Mouse (Mus musculus) cerebellum, adult 9-11 months (tissue): ENCODE results near the gene Plekhm3.
"Not testable (repeated sequence)": the region's sequence is repeated elsewhere in the genome, so short reads cannot be mapped to it uniquely, and the experiment has no call there.

ENCODE experiments used
- DNase-seq: peaks from one replicate; pipeline ENCODE4 v3.0.0; 2022

Gene Plekhm3

DNA sequence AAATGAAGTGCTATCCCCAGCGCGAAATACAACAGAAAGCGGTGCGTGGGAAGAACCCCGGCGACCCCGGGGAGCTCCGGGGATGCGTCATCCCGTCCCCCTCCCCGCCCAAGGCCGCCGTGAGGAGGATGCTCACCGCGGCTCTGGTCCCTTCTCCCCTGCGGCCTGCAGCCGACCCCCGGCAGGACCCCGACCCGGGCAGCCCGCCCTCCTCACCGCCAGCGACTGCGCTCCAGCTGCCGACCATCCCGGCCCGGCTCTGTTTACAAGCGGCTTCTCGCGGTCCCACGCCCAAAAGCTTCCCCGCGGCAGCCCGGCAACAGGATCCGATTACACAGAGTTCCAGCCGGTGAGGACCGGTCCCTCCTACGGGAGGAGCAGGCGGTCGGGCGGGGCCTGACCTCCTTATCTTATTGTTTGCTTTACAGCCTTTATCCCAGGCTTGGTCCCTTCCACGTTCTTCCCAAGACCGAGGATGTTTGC is at the start of gene Plekhm3:
TSS of gene Plekhm3 (minus strand) at position 346 of the 483 bp plus-strand sequence.
- DNase-seq = peak; percentile 88

DNA sequence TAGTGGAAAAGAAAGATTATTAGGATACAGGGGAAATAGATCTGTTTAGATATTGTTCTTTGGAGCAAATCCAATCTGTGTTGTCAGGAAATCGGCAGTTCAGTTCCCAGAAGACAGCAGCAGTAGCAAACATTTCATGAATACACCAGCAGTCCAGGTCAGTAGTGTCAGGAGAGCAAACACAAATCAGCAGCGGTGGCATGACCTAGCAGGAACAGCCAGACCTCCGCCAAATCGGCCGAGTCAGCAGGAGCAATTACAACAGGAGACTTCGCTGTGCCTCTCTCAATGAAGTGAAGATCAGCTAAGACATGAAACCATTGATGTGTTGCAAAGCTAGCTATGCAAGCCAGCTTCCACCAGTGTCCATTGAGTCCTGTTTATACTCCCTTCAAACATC is 49.0 kb upstream of the Plekhm3 start:
- no peak for DNase-seq

DNA sequence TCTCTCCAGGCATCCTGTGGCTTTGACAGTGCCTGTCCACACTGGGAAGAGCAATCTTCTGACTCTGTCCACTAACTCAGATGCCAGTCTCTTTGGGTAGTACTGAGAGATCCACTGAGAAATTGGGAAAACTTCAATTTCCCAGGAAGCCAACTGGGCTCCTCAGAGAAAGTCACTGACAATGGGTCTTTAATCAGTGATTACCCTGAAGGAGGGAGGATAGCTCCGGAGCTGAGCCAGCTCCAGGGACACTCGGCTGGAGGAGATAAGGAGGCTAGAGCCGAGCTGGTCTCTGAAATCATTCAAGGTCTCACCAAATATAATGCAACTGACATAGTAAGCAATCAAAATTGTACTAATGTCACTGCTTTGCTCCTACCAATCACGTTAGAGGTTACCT is 47.9 kb upstream of the Plekhm3 start:
- DNase-seq = no peak

DNA sequence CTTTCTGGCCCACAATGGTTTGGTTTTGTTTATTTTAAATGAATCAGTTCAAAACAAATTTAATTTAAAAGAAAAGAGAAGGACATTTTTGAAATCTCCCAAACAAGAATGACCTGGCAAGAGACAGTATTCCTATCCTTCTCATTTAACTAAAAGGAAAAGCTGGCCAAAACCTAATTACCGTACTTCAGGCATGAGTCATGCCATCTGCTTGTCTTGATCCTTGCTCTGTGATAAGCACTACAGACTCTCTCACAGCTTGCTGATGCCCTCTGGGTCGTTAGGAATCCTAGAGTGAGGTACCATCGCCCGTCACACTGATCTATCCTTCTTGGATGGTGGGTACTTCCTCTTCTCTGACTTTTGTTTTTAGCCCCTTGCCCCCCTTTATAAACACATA is 36.6 kb upstream of the Plekhm3 start:
- DNase-seq = peak; percentile 49

DNA sequence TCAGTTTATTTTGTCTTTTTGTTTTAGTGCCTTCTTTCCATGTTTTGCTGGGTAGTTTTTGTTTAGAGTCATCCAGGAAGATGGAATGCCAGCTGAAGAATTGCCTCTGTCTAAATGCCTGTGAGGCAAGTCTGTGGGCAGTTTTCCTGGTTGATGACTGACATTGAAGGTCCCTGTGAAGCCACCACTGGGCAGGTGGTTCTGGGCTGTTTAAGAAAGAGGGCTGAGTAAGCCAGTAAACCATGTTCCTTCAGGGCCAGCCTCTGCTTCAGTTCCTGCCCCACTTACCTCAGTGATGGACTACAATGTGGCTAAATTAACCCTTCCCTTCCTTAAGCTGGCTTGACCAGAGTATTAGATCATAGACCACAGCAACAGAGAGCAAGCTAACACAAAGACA is 31.6 kb upstream of the Plekhm3 start:
- no peak for DNase-seq

DNA sequence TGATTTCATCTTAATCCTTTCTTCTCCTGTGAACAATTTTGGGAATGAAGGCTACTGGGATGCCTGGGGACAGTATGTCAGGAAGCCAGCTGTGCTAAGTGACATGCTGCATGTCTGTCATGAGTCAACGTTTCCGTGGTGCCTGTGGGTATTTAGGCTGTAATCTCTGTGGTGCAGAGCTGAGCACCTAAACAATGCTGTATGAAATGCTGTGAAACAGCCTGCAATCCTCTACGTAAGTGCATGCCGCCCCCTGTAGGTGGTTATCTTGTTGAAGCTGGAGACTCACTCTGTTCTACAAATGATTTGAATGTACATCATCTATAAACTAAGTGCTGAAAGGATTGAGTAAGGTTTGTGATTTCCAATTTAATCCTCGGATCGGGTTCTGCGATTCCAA is 29.5 kb upstream of the Plekhm3 start:
- DNase-seq = peak; percentile 14

DNA sequence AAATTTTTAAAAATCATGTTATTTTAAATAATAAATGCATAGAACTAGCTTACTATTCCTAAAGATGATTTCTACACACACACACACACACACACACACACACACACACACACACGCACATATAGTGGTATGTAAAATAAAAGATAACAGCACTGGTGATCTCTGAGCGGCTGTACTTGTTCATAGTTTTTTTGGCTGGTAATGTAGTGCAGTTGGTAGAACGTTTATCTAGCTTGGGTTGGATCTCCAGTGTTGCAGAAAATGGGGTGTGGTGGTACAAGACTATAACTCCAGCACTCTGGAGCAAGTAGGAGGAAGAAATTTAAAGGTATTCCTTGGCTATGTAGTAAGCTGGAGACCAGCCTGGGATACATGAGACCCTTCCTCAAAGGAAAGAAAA is 26.6 kb upstream of the Plekhm3 start:
- no peak for DNase-seq

DNA sequence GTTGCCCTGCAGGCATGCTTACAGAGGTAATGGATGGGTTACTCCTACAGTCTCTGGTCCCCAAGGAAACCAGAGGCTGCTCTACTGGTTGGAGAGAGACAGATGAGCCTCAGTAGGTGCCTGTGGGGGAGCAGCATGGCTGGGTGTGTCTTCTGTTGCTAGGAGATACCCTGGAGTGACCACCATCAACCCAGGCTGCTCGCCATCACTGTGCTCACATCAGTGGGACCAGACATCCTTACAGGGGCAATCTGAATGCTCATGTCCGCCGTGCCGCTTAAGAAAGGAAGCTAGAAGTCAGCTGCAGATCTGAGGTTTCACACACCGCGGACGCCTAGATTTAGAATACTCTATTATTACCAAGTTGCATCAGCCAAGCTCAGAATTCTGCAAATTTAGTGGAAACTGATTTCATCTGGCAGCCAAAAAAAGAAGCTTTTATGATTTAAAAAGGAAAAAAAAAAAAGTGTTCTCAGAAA is 21.7 kb upstream of the Plekhm3 start:
- DNase-seq = no peak

DNA sequence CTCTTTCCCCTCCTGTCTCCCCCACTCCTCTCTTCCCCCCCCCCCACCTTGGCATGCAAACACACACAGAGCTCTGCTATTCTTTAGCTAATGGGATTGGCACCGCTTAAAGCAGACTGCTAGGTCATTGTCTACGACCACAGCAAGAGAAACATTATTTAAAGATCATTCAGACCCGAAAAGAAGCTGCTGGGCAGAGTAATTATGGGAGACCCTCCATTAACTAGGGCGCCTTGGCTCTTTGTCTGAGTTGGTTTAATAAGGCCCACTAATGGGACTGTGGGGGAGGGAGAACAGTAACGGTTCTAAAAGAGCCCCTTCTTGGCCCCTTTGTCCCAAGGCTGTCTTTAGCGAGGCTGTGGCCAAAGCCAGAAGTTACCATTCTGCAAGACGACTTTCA is 18.7 kb upstream of the Plekhm3 start:
- no peak for DNase-seq

DNA sequence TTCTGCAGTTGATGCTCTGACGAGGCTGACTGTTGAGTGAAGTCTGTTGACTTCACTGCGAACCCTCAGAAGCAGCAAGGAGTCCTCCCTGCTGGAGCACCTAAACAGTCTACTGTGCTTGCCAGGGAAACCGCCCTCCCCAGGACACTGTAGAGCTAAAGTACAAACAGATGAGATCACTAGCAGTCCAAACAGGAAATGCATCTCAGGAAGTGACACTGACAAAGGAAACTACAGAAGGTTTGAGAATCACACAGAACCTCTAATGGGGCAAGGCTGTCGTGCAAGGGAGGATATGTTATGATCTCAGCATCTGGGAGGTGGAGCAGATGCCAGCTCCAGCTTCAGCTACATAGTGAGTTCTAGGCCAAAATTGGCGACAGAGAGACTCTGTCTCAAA is 14.1 kb upstream of the Plekhm3 start:
- DNase-seq = no peak

DNA sequence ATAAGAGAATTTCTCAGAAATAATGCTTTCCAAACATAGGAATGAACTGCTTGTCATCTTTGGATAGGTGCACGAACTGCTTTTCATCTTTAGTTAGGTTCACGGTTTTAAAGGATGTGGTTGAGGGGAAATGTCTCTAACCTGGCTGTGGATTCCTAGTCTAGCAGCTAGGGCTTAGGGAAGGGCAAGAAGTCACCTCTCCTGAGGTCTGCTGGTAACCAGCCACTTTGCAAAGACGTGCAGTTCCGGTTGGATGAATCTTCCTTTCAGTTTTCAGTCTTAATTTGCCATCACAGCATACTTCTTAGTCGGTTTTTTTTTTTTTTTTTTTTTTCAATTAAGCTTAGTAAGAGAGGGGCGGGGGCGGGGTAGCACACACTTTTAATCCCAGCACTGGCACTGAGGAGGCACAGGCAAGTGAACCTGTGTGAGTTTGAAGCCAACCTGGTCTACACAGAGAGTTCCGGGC is 431 bp upstream of the Plekhm3 start:
- DNase-seq = no peak

DNA sequence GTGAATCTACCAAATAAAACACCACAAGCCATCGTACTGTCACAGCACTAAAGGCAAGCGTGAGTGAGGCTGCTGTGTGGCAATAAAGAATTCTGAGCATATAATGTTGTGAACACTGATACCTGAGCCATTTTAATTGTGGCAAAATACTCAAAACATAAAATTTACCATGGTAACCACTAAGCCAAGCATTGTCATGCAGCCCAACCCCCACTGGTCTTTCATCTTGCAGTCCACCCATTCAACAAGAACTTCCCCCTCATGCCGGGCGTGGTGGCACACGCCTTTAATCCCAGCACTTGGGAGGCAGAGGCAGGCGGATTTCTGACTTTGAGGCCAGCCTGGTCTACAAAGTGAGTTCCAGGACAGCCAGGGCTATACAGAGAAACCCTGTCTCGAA is 1.8 kb downstream of the Plekhm3 start:
- not testable (repeated sequence) for DNase-seq

DNA sequence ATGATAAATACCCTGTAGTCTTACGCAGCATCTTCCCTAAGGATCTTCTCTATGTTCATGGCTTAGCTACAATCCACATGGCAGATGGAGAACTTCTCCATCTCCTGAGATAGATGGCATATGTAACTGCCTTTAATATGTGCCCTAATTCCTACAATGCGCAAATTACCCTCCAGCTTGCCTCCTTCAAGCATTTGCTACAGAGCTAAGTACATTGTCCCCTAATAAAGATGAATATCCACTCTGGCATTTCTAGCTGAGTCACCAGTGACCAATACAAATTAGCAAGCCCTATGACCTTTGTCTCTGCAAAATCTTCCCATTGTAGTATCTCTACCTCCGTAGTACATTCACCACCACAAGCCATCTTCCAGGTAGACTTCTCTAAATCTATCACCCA is 6.4 kb downstream of the Plekhm3 start:
- DNase-seq = no peak

DNA sequence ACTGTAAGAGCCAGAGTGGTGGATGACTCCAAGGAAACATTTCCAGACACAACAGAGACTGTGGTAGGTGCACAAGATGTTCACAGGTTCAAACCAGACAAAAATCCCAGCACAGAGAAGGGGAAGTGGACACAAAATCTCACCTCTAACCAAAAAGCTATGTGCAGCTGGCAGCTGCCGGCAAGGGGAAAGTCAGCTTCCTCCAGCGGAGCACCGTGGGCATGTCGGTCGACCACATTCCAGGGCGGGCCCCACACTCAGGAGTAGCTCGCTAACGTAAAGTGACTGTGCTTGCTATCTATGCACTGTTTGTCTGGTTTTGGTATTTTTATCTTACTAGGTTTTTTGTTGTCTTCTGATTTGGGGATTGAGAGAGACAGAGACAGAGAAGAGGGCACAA is 7.2 kb downstream of the Plekhm3 start:
- DNase-seq = no peak

DNA sequence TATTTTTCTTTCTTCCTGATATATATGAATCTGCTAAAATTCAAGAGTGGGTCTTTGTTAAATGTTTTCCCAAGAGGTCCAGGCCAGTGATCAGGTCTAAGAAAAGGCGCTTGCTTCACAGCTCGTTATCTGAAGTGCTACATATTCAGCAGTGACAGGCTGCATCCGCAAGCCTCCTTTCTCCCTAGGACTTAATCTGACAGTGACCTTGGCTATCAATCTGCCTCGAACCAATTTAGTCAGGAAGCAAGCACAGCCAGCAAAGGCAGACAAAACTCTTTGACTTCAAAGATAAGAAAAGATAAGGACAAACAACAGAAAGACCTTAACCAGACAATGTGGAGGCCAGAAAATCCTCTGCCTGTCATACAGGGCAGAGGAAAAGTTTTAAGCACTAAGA is 10.5 kb downstream of the Plekhm3 start:
- no peak for DNase-seq

DNA sequence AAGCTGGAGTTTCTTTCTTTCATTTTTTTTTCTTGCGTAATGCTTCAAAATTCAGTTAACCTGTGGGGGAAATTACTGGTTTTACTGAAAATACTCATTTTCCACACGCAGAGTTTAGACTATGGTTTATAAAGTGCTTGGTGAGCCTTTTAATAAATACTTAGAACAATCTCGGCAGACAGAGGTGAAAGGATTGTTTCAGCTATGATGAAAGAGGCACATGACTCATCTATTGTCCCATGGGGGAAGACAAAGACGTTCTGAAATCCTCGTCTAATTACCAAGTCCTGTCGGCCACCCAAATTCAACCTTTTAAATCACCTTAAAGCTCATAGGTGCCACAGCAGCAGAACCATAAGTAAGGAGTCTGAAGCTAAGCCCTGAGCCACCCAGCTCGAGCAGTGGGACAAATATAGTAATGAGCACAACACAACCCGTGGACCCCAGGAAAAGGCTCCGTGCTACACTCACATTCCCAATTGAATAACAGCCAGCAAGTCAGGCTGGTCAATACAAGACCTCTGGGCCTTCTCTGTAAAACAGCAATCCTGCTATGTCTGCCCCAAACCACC is 11.3 kb downstream of the Plekhm3 start:
- DNase-seq = no peak

DNA sequence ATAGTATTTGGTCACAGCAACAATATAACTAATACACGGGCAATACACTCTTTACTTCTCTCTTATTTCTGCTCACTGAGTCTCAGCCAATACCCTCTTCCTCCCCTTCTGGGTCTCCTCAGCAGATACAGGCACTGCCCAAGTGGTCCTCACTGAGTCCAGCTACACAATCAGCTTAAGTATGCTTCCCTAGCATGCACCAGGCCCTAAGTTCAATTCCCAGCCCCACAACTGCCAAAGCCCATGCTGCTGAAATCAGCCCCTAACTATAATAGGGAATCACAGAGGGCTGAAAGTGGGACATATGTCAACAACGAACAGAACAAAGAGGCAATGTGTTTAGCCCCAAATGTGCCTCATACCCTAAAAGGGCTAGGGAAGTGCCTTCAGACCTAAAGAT is 11.9 kb downstream of the Plekhm3 start:
- DNase-seq = no peak

DNA sequence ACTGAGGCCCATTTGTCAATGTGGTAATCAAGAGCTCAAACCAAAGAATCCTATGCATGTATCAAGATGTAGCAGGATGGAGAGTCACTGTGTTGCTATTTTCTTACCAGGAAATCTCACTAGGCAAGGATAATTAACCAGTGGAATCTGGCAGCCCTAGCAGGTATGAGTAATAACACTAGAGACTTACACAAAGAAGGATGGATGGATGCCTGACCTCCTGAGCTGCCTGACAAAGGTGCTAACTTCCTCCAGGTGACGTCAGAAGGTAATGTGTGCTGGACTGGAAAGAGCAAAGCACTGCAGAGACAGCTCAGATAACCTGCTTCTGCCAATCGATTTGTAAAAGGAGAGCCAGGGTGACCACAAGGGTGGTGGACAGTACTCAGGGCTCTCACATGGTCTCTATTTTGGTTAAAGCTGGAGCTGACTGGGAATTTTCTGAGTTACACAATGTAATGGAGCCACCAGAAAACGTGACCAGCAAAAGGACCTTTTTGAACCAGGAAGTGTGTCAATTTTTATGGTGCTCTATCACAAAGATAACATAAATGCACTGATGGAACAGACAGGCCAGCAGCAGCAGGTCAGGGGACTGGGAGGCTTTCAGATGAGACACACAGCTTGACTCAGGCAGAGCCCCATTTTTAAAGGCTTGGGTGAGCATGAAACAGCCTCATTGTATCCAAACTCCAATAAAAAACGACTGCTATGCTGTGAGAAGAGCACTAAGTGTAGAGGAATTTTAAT is 14.4 kb downstream of the Plekhm3 start:
- DNase-seq = no peak

DNA sequence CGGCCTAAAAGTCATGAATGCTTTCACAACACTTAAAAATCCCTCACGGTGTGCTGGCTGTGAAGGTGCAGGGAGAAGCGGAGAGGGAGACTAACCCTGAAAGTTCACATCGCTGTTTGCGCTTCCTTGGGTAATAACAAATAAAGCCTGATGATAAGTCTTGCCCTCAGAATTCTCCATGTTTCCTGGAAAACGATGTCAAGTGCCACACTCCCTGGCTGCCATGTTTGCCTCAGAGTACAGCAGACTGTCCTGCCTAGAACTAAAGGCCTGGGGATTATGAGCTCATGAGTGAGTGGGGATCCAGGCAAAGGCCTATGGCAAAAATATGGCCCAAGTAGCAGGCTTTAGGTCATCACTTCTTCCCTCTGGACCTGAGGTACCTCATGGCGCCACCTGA is 17.7 kb downstream of the Plekhm3 start:
- no peak for DNase-seq

DNA sequence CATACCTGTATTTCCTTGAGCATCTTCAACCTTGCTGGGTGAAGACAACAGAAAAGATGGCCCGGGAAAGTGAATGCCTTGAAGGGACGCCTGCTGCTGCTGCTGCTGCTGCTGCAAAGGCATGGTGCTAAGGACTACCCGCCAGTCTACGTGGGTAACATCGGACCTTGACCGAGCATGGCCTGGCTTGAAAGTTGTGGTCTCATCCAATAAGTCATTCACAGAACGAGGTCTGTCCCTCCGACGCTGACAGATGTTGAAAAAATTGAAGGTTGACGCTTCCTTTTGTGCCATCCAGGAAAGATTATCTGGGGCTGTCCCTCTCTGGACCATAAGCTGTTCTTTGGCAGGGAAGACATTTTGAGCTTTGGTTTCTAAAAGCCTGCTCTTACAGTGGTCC is 18.9 kb downstream of the Plekhm3 start:
- DNase-seq = no peak

DNA sequence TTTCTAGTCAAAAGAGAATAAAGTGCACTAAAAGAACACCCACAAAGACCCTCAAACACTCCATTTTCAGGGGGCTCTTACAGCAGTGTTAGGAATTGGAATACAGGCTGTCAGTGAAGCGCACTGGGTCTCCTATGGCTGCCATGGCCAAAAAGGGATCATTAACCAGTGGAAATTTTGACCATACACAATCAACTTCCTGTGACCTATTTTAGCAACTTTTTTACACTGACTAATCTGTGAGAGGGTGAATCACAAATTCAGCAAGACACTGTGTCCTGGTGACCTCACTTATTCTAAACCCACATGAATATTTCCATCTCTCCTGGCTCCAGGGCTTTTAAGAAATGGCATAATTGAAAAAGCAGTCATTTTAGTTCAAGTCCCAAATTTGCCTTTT is 23.7 kb downstream of the Plekhm3 start:
- no peak for DNase-seq

DNA sequence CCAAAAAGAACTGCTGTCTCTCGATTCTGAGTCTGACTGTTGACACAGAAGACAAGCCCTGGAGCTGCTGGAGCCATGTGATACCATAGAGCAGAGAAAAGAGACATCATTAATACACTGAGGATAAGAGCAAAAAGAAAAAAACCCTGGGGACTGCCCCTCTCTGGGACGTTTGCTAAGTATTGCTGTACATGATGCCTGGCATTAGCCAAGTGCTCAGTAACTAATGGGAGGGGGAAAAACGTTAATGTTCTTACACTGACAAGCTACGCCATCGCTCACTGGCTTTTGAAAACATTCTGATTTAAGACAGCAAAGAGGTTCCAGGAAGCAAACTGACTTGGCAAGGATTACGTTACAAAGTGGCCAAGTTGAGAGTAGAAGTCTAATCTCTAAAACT is 26.5 kb downstream of the Plekhm3 start:
- DNase-seq = no peak

DNA sequence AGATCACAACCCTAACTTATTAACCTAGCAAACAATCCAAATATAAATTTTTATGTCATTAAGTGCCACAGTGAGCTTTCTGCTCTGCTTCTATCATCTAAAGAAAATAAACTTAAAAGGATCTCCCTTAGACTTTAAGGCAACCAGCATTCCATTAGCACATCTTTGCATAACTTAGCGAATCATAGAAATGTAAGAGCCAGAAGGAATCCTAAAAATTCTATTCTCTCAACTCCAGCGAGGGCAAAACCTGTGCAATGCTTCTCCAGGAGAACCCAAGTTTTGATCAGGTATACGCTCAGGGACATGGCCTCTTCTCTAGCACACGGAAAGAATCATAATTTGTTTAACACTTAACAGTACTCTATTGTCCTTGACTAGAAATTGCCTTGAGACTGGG is 27.0 kb downstream of the Plekhm3 start:
- DNase-seq = no peak

DNA sequence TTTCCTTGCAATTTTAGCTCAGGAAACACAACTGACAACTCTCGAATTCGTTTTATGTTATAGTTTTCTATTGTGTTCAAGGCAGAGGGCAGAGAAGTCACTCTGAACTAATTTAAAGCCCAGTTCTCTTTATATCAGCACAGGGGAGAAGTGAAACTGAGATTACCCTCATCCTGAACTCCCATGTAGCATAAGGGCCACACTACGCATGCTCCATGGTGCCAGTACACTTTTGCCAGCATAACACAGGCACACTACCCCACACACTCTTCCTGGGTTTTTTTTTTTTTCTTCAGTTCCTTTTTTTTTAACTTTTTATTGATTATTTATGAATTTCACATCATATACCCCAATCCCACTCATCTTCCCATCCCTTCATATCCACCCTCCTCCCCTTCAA is 28.1 kb downstream of the Plekhm3 start:
- DNase-seq = no peak
